Mouse (Mus musculus) heart, adult 2 months (tissue): ENCODE results near the gene Nit1. TPM values are rescaled to one million over a fixed set of nuclear protein-coding genes. Genes with fewer than 3 reads are reported as not detected.

ENCODE experiments used
- DNase-seq, 2 experiments: peaks; one replicate each; pipeline ENCODE4 v3.0.0; 2021
- H3K27ac ChIP-seq: fragments of 200-600 bp; 2 replicates; pipeline ENCODE4 v1.8.1; 2022
- H3K27me3 ChIP-seq: fragments of 200-500 bp; 2 replicates; pipeline ENCODE4 v1.6.1; 2012; ENCODE audit warnings: mild to moderate bottlenecking, low read length, inconsistent platforms, mixed read lengths; ENCODE audit not compliant: control insufficient read depth, insufficient read depth
- H3K36me3 ChIP-seq: fragments of 200-500 bp; 2 replicates; pipeline ENCODE4 v1.6.1; 2012; ENCODE audit warnings: low read length, inconsistent platforms; ENCODE audit not compliant: control insufficient read depth, insufficient read depth
- H3K4me1 ChIP-seq: fragments of 200-500 bp; 2 replicates; pipeline ENCODE4 v1.6.1; 2011; ENCODE audit warnings: low read length; ENCODE audit not compliant: control insufficient read depth, insufficient read depth
- H3K4me3 ChIP-seq: fragments of 200-600 bp; 2 replicates; pipeline ENCODE4 v1.8.1; 2022
- H3K79me2 ChIP-seq: fragments of 200-500 bp; replicated peaks from 2 replicates; pipeline ENCODE4 v1.6.1; 2012; ENCODE audit warnings: mild to moderate bottlenecking, inconsistent platforms, low read length, moderate library complexity, mixed read lengths; ENCODE audit not compliant: control insufficient read depth, insufficient read depth
- H3K9ac ChIP-seq: fragments of 200-500 bp; 2 replicates; pipeline ENCODE4 v1.6.1; 2012; ENCODE audit warnings: low read depth, mild to moderate bottlenecking, control low read depth, inconsistent platforms, low read length, mixed read lengths
- CTCF ChIP-seq: fragments of 200-600 bp; IDR thresholded peaks from 2 replicates; pipeline ENCODE4 v1.8.1; 2022; ENCODE audit warnings: antibody characterized with exemption, mild to moderate bottlenecking, moderate library complexity
- EP300 ChIP-seq: fragments of 200-500 bp; IDR thresholded peaks from 2 replicates; pipeline ENCODE4 v1.6.1; 2011; ENCODE audit warnings: low read depth, low read length, control low read depth; ENCODE audit not compliant: insufficient read depth
- POLR2A ChIP-seq: fragments of 200-500 bp; IDR thresholded peaks from 2 replicates; pipeline ENCODE4 v1.6.1; 2011; ENCODE audit warnings: mild to moderate bottlenecking, low read depth, low read length, control low read depth; ENCODE audit not compliant: insufficient read depth
- WGBS: fragments of 180-500 bp; shearing (Covaris S2); methylation state at CpG from one replicate; pipeline ENCODE4 v1.1.7; 2018; 5-methylcytosine and 5-hydroxymethylcytosine counted together
- intact Hi-C: fragments of 180-260 bp; cut with DNase I; formaldehyde crosslinking; loops from one replicate; pipeline ENCODE4 v1.15.1; 2025
- polyA plus RNA-seq: library from polyadenylated mRNA; depleted of rRNA; stranded (reverse); fragments of >200 nt; gene quantifications from 2 replicates; pipeline ENCODE4 v1.2.3, GENCODE M21; 2012; rRNA removed
- total RNA-seq, 2 experiments: library from RNA; stranded (reverse); gene quantifications; 2 replicates each; pipeline ENCODE4 v1.2.3; 2021

Nit1 gene
- total and polyA plus RNA-seq, 3 experiments: 25.9 to 40.1 (median 32.7) TPM

DNA sequence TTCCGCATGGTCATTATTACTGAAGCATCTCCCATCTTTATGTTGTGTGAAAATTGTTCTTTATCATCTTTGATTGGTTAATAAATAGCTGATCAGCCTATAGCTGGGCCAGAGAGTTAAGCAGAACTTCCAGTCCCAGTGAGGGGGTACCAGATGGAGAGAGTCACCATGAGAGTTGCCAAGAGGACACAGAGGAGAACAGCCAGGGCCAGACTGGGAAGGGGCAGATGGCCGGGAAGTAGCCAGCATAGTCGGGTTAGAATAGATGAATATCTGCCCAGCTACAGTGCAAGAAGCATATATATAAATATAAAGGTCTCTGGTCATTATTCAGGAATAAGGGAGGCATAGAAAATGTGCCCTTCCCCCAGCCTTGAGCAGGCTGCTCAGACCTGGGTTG is 47.2 kb downstream of the Nit1 start:
- H3K36me3 ChIP-seq: peaks cover 6% of the 10 kb centered on the region; the same call in 1 of the 2 replicates
- H3K79me2 ChIP-seq: 0 out of 2 replicates have a peak, but pooled peaks cover 3% of the 10 kb centered on the region
- H3K4me1 ChIP-seq: peaks cover 2% of the 10 kb centered on the region
- H3K9ac ChIP-seq: no peak overlapping the region
- H3K4me3 ChIP-seq: no peak overlapping the region
- H3K27me3 ChIP-seq: no peaks in the 10 kb centered on the region
- TF ChIP-seq EP300 (no peak), POLR2A (no peak), CTCF (no peak)
- 57% methylated on average over 3 of the region's 3 CpGs for WGBS
- no peak overlapping the region for H3K27ac ChIP-seq
- intact Hi-C loops: no loop called here
- no peak for DNase-seq

DNA sequence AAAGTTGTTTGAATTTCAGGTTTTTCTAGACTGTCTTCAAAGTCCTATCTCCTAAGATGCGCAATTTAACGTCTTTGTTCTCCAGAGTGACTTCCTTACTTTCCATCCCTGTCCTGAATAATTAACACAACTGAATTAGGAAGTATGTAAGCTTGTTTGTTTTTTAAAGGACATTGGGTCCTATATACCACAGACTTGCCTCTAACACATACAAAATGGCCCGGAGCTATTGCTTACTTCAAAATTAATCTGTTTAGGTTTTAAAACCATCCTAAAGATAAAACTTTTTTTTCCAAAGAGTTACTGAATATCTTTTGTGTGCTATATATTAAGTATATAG is 50.4 kb downstream of the Nit1 start:
- no peak for TF ChIP-seq POLR2A
- TF ChIP-seq EP300: no peak
- no peak for TF ChIP-seq CTCF
- no peak for DNase-seq
- Histone ChIP-seq H3K79me2 (0 out of 2 replicates have a peak, but pooled peaks cover 3% of the 10 kb centered on the region), H3K4me3 (peak overlapping the region; percentile 81), H3K27ac (peak overlapping the region; percentile 97), H3K9ac (peak overlapping the region; percentile 79; the same call in 1 of the 2 replicates), H3K27me3 (no peaks in the 10 kb centered on the region), H3K4me1 (peaks cover 2% of the 10 kb centered on the region), H3K36me3 (peaks cover 6% of the 10 kb centered on the region; the same call in 1 of the 2 replicates)
- WGBS: 8% methylated on average over 3 of the region's 3 CpGs
- intact Hi-C loops: loop anchor here (2.0 kb wide), 1 partner anchor 34 kb away; the partner anchor contains the start of gene Dedd

DNA sequence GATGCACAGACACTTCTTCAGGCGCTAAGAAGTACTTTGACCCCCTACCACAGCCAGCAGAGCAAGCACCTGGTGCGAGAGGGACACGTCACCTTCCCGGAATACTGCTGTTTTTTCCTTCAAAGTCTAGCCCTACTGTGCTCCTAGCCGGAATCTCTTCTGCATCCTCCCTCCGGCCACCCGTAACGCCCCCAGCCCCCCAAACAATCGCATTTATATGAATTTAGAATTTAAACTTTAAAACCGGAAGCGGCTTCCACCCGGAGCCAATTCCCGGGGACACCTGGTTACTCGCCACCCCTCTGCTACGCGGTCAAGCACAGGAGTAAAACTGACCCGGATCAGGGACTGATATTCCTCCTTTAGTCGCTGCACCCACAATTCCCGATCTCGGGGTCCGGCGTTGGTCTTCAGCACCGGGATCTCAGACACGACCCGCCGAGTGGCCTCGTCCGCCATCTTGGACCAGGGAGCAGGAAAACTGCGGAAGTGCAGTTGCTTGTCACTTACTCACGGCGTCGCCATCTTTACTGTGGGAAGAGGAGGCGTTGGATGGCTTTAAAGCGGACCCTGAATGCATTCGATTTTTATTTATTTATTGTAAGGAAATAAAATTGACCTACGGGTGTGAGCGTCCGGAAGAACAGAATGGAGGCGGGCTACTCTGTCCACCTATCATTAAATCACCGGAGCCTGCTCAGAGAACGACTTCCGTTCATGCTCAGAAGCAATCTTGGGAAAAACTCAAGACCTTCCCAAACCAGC is 51.0 kb downstream of the Nit1 start, which contains the start of gene Ufc1:
Ufc1 (minus strand) TSS at position 727 of the 765 bp plus-strand sequence.
- peak within 1 kb of the TSS; percentile 79 for H3K9ac ChIP-seq
- intact Hi-C loops: loop anchor here (2.0 kb wide), 1 partner anchor 34 kb away; the partner anchor contains the start of gene Dedd
- TF ChIP-seq POLR2A (peak; percentile 60), CTCF (peak; percentile 64), EP300 (peak; percentile 76)
- peaks cover 2% of the 10 kb centered on the region for H3K4me1 ChIP-seq
- peak within 1 kb of the TSS; percentile 97 for H3K27ac ChIP-seq
- no peaks in the 10 kb centered on the region for H3K27me3 ChIP-seq
- H3K36me3 ChIP-seq: peaks cover 6% of the 10 kb centered on the region; the same call in 1 of the 2 replicates
- peak within 1 kb of the TSS; percentile 81 for H3K4me3 ChIP-seq
- WGBS: under 1% methylated on average over 42 of the region's 42 CpGs
- H3K79me2 ChIP-seq: 0 out of 2 replicates have a peak, but pooled peaks cover 3% of the 10 kb centered on the region
- peak; percentile 89 to 90 for DNase-seq

DNA sequence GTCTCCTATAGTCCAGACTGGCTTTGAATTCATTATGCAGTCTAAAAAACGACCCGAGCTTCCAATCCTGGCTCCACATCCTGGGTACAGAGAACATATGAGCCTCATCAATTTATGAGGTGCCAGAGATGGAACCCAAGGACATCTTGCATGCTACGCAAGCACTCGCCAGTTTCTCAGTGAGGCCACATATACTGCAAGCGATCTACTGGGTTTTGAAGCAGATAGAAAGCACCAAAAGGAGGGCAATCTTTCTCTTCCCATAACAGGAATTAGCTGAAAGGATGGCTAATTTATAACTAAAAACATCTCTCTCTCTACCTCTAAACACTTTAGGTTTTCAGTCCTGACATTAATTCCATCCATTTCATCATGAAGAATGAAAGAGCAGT is 51.5 kb downstream of the Nit1 start:
- H3K9ac ChIP-seq: peak overlapping the region; percentile 79
- no peaks in the 10 kb centered on the region for H3K27me3 ChIP-seq
- TF ChIP-seq CTCF: no peak
- TF ChIP-seq EP300: no peak
- no peak for TF ChIP-seq POLR2A
- 34% methylated on average over 5 of the region's 5 CpGs for WGBS
- H3K36me3 ChIP-seq: peaks cover 6% of the 10 kb centered on the region; the same call in 1 of the 2 replicates
- H3K4me1 ChIP-seq: peaks cover 2% of the 10 kb centered on the region
- H3K27ac ChIP-seq: peak overlapping the region; percentile 97
- intact Hi-C loops: loop anchor here (2.0 kb wide), 1 partner anchor 35 kb away; the partner anchor contains the start of gene Dedd
- 0 out of 2 replicates have a peak, but pooled peaks cover 3% of the 10 kb centered on the region for H3K79me2 ChIP-seq
- DNase-seq: no peak
- peak overlapping the region; percentile 81 for H3K4me3 ChIP-seq

DNA sequence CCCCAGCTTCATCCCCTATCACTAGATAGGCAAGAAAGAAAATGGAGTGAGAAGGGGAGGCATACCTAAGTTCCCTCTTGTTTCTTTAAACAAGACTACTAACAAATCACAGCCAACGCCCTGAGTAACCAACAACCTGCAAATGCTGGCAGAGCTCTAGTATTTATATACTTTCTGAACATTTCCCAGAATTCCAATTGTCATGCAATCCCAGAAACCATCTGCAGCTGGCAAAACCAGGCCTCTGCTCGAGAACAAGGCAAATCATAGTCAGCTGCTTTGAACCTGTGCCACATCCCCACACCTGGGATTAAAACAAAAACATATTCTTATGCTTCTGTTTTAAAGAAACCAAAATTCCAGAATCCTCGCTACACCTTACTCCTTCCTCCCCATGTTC is 52.1 kb downstream of the Nit1 start:
- WGBS: 87% methylated on average over 3 of the region's 3 CpGs
- no peak overlapping the region for H3K27ac ChIP-seq
- no peaks in the 10 kb centered on the region for H3K27me3 ChIP-seq
- H3K4me1 ChIP-seq: peaks cover 2% of the 10 kb centered on the region
- H3K36me3 ChIP-seq: peaks cover 6% of the 10 kb centered on the region
- no peak overlapping the region for H3K9ac ChIP-seq
- intact Hi-C loops: no loop called here
- TF ChIP-seq CTCF: no peak
- no peak for TF ChIP-seq POLR2A
- TF ChIP-seq EP300: no peak
- 0 out of 2 replicates have a peak, but pooled peaks cover 3% of the 10 kb centered on the region for H3K79me2 ChIP-seq
- no peak overlapping the region; the same call in 1 of the 2 replicates for H3K4me3 ChIP-seq
- no peak for DNase-seq

DNA sequence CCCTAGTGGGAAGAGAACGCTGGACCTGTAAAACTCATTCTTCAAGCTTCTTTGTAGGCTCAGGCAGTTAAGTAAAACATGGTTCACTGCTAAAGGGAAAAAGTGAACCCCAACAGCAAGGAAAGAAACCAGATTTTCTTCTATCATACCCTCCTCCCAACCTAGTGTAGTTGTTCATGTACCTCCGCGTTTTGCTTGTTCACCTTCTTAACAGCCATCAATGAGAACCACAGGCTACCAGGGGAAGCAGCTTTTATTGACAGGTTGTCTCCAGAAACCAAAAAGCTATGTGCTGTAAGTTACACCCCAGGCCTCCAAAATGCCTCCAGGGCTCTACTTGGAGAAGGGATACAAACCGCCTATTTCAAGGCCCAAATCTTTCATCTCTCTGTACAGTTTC is 57.1 kb downstream of the Nit1 start:
- Histone ChIP-seq H3K79me2 (no peaks in the 10 kb centered on the region; the same call in 1 of the 2 replicates), H3K4me1 (peaks cover 6% of the 10 kb centered on the region), H3K27ac (no peak overlapping the region; the same call in 1 of the 2 replicates), H3K36me3 (peaks cover under 1% of the 10 kb centered on the region; the same call in 1 of the 2 replicates), H3K9ac (no peak overlapping the region), H3K27me3 (no peaks in the 10 kb centered on the region), H3K4me3 (no peak overlapping the region; the same call in 1 of the 2 replicates)
- WGBS: 66% methylated on average over 4 of the region's 4 CpGs
- DNase-seq: no peak
- no peak for TF ChIP-seq CTCF
- no peak for TF ChIP-seq EP300
- no peak for TF ChIP-seq POLR2A
- intact Hi-C loops: loop anchor here (2.0 kb wide), 1 partner anchor 122 kb away; the partner anchor contains the start of gene Usf1

Other genes with a start within 250 kb of the Nit1 start
- gene Cfap126, start 231.7 kb downstream of the Nit1 start, total RNA-seq: under 1 TPM; 0.89 to 0.98 TPM
- 2.1 and 6.3 TPM in 2 replicates for gene Cfap126, start 231.7 kb downstream of the Nit1 start, polyA plus RNA-seq
- 1,000 to 10,000 TPM; 1,087 to 1,288 TPM for gene Sdhc, start 195.0 kb downstream of the Nit1 start, total RNA-seq
- 1,025 and 1,670 TPM in 2 replicates for gene Sdhc, start 195.0 kb downstream of the Nit1 start, polyA plus RNA-seq
- gene Mpz, start 194.9 kb downstream of the Nit1 start, total RNA-seq: under 1 TPM in 1 of 2 experiments, not detected in 1; 0.39 TPM
- 3.2 and 8.0 TPM in 2 replicates for gene Mpz, start 194.9 kb downstream of the Nit1 start, polyA plus RNA-seq
- 100 to 1,000 TPM; 255 to 283 TPM for gene Pcp4l1, start 149.4 kb downstream of the Nit1 start, total RNA-seq
- gene Pcp4l1, start 149.4 kb downstream of the Nit1 start, polyA plus RNA-seq: 165 and 190 TPM in 2 replicates
- gene Nr1i3, start 131.7 kb downstream of the Nit1 start, total RNA-seq: not detected
- gene Nr1i3, start 131.7 kb downstream of the Nit1 start, polyA plus RNA-seq: 0.12 TPM in 1 of 2 replicates, not detected in the other
- 10 to 100 TPM; 79.8 to 81.6 TPM for gene Tomm40l, start 123.1 kb downstream of the Nit1 start, total RNA-seq
- gene Tomm40l, start 123.1 kb downstream of the Nit1 start, polyA plus RNA-seq: 63.9 and 83.2 TPM in 2 replicates
- 1 to 10 TPM; 2.1 to 2.2 TPM for gene Apoa2, start 120.6 kb downstream of the Nit1 start, total RNA-seq
- gene Apoa2, start 120.6 kb downstream of the Nit1 start, polyA plus RNA-seq: 3.9 and 15.3 TPM in 2 replicates
- 10 to 100 TPM; 12.4 to 15.3 TPM for gene Fcer1g, start 111.3 kb downstream of the Nit1 start, total RNA-seq
- gene Fcer1g, start 111.3 kb downstream of the Nit1 start, polyA plus RNA-seq: 32.7 and 50.8 TPM in 2 replicates
- gene Adamts4, start 95.2 kb downstream of the Nit1 start, total RNA-seq: 1 to 10 TPM in 1 of 2 experiments, under 1 TPM in 1; 0.29 to 1.5 TPM
- 0.92 and 0.94 TPM in 2 replicates for gene Adamts4, start 95.2 kb downstream of the Nit1 start, polyA plus RNA-seq
- gene Ndufs2, start 94.3 kb downstream of the Nit1 start, total RNA-seq: 1,000 to 10,000 TPM; 1,369 to 1,610 TPM
- 997 and 1,250 TPM in 2 replicates for gene Ndufs2, start 94.3 kb downstream of the Nit1 start, polyA plus RNA-seq
- 10 to 100 TPM; 16.4 to 17.4 TPM for gene B4galt3, start 75.3 kb downstream of the Nit1 start, total RNA-seq
- 41.9 and 45.7 TPM in 2 replicates for gene B4galt3, start 75.3 kb downstream of the Nit1 start, polyA plus RNA-seq
- 10 to 100 TPM in 1 of 2 experiments, 1 to 10 TPM in 1; 9.7 to 12.0 TPM for gene Ppox, start 64.5 kb downstream of the Nit1 start, total RNA-seq
- gene Ppox, start 64.5 kb downstream of the Nit1 start, polyA plus RNA-seq: 31.4 and 33.1 TPM in 2 replicates
- gene Usp21, start 57.7 kb downstream of the Nit1 start, total RNA-seq: 10 to 100 TPM; 19.9 to 20.1 TPM
- gene Usp21, start 57.7 kb downstream of the Nit1 start, polyA plus RNA-seq: 31.7 and 37.9 TPM in 2 replicates
- gene Ufc1, start 50.6 kb downstream of the Nit1 start, total RNA-seq: 10 to 100 TPM; 80.5 to 93.5 TPM
- 29.7 and 37.7 TPM in 2 replicates for gene Ufc1, start 50.6 kb downstream of the Nit1 start, polyA plus RNA-seq
- 10 to 100 TPM; 20.8 to 22.9 TPM for gene Dedd, start 16.5 kb downstream of the Nit1 start, total RNA-seq
- 28.8 and 33.0 TPM in 2 replicates for gene Dedd, start 16.5 kb downstream of the Nit1 start, polyA plus RNA-seq
- gene Pfdn2, start within 50 bp of the Nit1 start, total RNA-seq: 10 to 100 TPM; 68.3 to 97.4 TPM
- 25.4 and 29.8 TPM in 2 replicates for gene Pfdn2, start within 50 bp of the Nit1 start, polyA plus RNA-seq
- under 1 TPM in 1 of 2 experiments, not detected in 1; 0.16 TPM for gene Klhdc9, start 15.2 kb upstream of the Nit1 start, total RNA-seq
- gene Klhdc9, start 15.2 kb upstream of the Nit1 start, polyA plus RNA-seq: 0.20 and 0.25 TPM in 2 replicates
- under 1 TPM; 0.13 to 0.23 TPM for gene Nectin4, start 24.5 kb upstream of the Nit1 start, total RNA-seq
- gene Nectin4, start 24.5 kb upstream of the Nit1 start, polyA plus RNA-seq: 0.21 and 0.29 TPM in 2 replicates
- 1 to 10 TPM; 2.3 to 2.4 TPM for gene Arhgap30, start 43.3 kb upstream of the Nit1 start, total RNA-seq
- gene Arhgap30, start 43.3 kb upstream of the Nit1 start, polyA plus RNA-seq: 2.6 and 3.2 TPM in 2 replicates
- 10 to 100 TPM; 38.4 to 46.6 TPM for gene Usf1, start 65.7 kb upstream of the Nit1 start, total RNA-seq
- gene Usf1, start 65.7 kb upstream of the Nit1 start, polyA plus RNA-seq: 47.8 and 64.2 TPM in 2 replicates
- 1 to 10 TPM; 1.3 to 1.8 TPM for gene Tstd1, start 73.2 kb upstream of the Nit1 start, total RNA-seq
- gene Tstd1, start 73.2 kb upstream of the Nit1 start, polyA plus RNA-seq: 2.2 and 3.1 TPM in 2 replicates
- gene F11r, start 91.9 kb upstream of the Nit1 start, total RNA-seq: 10 to 100 TPM; 32.9 to 36.1 TPM
- gene F11r, start 91.9 kb upstream of the Nit1 start, polyA plus RNA-seq: 47.5 and 58.3 TPM in 2 replicates
- gene Alyref2, start 157.8 kb upstream of the Nit1 start, total RNA-seq: 1 to 10 TPM; 1.6 to 2.2 TPM
- 2.5 TPM in 2 replicates for gene Alyref2, start 157.8 kb upstream of the Nit1 start, polyA plus RNA-seq
- not detected for gene Itln1, start 189.6 kb upstream of the Nit1 start, total RNA-seq
- gene Itln1, start 189.6 kb upstream of the Nit1 start, polyA plus RNA-seq: 0.16 TPM in 1 of 2 replicates, not detected in the other
- gene Cd244a, start 213.5 kb upstream of the Nit1 start, total RNA-seq: under 1 TPM; 0.21 to 0.36 TPM
- 0.29 and 0.88 TPM in 2 replicates for gene Cd244a, start 213.5 kb upstream of the Nit1 start, polyA plus RNA-seq